Mouse (Mus musculus) right cerebral cortex, adult 18-20 months (tissue): ENCODE data around the gene Ntn4.
"Not testable (repeated sequence)": the region's sequence is repeated elsewhere in the genome, so short reads cannot be mapped to it uniquely, and the experiment has no call there.

Experiments used
- DNase-seq: peaks from one replicate; pipeline ENCODE4 v3.0.0; 2022; ENCODE audit warnings: mixed read lengths

The Ntn4 gene

GRCm38 (mm10) chr10:93685416-93685815 lies 44.9 kb downstream of the Ntn4 start:
- not testable (repeated sequence) for DNase-seq

DNA sequence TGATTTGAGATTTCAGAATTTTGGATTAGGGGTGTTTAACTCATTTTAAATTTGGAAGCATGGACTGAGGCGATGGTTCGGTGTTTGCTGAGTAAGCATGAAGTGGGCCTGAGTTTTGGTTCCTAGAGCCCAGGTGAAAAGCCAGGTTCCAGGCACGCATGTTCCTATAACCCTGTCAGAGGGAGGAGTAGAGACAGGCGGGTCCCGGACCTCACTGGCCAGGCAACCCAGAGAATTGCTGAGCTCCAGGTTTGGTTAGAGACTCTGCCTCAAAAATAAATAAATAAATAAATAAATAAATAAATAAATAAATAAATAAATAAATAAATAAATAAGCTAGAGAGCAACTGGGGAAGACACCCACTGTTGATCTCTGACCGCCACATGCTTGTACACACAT lies 46.1 kb downstream of the Ntn4 start:
- DNase-seq: no peak

DNA sequence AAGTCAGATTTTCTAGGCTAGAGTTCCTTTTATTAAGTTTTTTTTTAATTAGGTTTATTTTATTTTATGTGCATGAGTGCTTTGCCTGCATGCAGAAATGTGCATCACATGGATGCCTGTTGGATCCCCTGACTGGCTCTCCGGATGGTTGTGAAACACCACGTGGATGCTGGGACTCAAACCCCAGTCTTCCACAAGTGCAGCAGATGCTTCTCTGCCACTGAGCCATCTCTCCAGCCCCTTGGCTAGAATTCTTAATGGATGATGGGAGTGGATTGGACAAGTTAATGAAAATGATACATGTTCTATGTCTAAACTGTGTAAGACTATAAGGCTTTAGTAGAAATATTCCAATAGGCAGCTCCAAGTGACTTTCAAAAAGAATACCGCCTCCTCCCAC lies 47.3 kb downstream of the Ntn4 start:
- DNase-seq: no peak

DNA sequence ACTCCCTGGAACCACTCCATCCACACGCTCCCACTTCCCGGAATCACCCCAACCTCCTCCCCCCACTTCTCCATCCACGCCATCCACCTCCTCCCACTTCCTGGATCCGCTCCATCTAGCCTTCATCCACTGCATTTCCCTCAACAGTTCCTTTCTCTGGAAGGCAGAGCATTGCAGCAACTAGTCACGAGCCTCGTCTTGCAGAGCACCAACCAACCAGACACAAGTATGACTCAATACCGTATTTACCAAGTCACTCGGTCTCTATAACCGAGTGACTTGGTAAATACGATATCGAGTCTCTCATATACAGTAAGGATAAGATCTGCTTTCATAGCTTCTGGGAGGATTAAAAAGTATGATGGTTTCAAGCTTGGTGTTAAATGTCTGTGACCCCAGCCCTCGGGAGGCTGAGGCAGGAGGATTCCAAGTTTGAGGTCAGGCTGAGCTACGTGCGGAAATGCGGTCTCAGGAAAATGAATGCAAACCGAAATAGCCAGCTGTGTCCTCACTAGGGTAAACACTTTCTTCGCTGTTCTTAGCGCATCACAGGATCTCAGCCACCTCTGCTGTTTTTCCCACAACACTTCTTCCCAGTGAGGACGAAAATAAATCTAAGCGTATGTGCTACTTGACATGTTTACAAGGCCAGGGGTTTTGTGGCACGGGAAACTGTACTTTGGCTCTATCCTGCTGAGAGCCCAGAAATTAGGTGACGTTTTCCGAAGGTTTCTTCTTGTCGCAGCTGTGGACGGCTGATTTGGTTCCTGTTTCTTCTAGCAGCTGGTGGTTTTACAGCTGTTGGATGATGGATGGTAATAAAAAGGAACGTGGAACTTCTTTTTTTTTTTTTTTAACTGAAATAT lies 48.1 kb downstream of the Ntn4 start:
- no peak for DNase-seq

DNA sequence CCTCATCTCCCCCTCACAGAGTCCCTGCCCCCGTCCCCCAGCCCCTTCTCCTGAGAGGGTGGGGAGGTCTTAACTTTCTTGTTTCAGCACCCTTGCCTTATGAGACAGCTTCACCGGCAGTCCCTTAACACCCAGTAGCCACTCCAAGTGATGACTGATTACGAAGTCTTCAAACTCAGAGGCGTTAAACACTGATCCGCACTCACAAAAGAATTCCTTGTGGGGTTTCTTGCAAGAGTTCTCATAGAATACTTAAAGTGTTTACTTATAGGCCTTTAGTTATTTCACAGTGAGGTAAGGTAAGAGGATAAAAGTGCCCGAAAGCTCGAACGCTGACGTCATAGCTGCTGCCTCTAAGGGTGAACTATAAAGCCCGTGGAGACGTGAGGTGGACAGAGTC lies 50.9 kb downstream of the Ntn4 start:
- no peak for DNase-seq

GRCm38 (mm10) chr10:93695043-93695791 lies 54.7 kb downstream of the Ntn4 start:
- no peak for DNase-seq

- DNase-seq: no peak
Measured at GRCm38 (mm10) chr10:93696001-93696400, 55.5 kb downstream of the Ntn4 start.

DNA sequence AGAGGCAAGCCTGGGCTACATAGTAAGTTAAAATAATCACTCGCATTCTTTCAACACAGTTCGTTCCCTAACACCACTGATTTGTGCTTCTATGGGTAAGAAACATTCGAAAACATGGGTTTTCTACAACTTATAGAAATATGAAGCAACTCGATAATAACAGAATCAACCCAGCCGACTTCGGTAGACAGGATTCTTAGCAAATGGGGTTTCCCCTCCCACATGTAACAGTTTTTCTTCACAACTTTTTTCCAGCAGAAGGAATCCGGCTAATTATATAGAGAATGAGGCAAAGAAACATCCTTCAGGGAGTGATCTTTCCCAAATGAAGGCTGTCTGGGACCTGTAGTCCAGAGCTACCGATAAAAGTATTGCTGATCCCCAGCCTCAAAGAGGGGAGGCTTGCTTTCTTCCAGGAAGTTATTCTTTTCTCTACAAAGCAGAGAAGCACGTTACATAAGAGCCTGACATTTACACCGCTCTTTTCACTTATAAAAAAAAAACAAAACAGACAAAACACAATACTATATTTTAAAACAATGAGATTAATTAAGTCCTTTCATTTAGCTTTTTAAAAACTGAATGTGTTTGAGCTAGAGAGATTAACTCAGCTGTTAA lies 57.5 kb downstream of the Ntn4 start:
- DNase-seq: no peak

DNA sequence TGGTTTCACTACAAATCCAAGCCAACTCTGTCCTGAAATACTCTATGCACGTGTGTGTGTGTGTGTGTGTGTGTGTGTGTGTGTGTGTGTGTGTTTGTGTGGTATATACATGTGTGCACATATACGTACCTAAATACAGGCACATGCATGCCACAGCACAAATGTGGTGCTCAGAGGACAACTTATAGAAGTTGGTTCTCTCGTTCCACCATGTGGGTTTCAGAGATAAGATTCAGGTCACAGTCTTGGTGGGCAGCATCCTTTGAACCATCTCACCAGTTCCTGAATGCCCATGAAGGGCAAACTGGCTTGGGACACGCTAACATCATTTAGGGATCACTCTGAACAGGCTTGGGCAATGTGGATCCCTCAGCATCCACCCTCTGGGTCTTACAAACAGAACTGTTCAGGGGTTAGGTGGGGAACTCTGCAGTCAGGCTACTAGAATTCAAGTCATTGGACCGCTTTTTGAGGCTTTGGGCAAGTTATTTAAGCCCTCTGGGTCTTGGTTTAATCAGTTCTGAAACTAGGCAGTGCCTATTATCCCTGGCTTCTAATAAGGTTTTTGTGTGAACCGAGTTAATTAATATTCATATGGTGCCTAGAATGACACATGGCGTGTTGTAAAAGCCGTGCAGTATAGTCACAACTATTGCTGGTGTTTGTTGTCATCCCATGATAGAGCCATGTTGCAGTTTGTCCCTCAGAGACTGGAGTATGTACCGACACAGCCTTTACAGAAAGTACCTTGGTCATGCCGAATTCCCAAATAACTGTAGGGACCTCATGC lies 59.4 kb downstream of the Ntn4 start:
- no peak for DNase-seq

DNA sequence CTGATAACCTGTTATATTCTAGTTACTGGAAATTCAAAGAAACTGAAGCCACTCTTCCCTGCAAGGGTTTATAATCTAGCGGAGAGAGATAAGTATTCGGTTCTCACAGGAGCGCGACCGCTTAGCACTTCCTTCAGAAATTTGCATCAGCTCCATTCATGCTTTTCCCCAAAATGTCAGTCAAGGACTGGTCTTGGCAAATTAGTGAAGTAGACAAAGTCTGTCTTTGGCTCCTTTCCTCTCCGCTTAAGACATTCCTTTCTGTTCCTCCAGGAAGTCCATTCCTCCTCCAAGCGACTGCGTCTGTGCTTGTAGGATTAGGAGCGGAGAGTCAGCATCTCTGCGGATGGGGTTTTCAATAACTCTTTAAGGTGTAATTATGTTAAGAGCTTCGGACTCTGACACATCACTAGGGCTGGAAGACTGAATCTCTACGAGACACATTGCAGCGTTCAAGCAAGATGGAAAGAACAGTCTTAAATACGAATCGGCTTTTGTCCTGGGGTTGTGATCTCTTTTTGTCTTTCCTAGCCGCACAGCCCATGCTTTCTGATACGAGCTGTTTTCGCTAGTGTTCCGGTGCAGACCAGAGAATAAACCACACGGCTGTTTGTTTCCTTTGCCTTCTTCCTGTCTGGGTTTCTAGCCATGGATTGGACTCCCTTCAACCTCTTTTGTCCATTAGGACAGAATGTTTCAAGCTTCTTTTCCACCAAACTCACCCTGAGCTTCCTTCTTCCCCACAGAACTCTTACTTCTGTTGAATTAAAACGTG lies 60.3 kb downstream of the Ntn4 start:
- DNase-seq: no peak

DNA sequence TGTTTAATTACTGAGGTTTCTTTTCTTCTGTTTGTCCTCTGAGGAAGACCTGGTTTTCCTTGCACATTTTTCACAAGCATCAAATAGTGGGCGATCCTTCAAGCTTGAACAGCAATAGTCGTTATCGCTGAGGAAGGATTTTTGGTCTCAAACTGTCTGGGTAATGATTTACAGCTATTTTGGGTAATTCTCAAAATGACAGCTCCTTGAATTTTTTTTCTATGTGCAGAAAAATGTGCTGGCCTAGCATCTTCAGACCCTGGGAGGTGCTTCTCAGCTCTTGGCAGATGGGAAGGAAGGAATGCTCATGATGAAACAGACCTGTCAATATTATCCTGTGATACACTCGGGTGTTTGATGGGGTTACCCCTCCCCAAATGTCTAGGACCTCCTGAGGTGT lies 63.5 kb downstream of the Ntn4 start:
- DNase-seq: no peak

- no peak for DNase-seq
Measured at GRCm38 (mm10) chr10:93707149-93708075, 66.9 kb downstream of the Ntn4 start.

- no peak for DNase-seq
Measured at GRCm38 (mm10) chr10:93708076-93708473, 67.6 kb downstream of the Ntn4 start.

DNA sequence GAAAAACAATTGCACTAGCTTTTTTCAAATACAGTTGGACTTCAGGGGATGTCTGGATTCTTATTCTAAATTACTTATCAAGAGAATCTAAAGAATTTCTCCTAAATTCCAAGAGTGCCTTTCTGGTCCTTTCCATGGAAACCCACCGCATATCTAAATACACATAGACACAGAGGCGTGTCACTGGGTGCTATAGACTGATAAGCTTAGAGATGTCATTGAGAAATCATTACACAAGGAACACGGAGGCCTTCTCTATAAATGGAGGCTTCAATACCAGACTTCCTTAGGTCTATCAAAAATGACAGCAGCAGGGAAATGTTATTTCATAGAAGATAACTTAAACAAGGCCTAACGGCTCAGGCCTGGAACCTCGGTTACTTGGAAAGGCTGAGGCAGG lies 68.0 kb downstream of the Ntn4 start:
- no peak for DNase-seq

DNA sequence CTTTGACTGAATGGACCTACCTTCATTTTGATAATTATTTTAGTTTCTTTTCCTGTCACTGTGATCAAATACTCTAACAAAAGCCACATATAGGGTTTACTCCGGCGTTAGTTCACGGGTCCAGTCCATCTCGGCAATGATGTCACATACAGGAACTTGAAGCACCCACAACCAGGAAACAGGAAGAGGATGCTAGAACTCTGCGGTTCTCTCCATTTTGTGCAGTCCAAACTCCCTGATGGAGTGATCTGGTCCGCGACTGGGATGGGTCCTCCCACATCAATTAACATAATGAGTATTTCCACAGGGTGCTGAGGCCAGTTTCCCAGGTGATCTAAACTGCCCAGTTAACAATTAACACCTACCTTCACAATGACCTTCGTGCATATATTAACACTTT lies 69.1 kb downstream of the Ntn4 start:
- no peak for DNase-seq

DNA sequence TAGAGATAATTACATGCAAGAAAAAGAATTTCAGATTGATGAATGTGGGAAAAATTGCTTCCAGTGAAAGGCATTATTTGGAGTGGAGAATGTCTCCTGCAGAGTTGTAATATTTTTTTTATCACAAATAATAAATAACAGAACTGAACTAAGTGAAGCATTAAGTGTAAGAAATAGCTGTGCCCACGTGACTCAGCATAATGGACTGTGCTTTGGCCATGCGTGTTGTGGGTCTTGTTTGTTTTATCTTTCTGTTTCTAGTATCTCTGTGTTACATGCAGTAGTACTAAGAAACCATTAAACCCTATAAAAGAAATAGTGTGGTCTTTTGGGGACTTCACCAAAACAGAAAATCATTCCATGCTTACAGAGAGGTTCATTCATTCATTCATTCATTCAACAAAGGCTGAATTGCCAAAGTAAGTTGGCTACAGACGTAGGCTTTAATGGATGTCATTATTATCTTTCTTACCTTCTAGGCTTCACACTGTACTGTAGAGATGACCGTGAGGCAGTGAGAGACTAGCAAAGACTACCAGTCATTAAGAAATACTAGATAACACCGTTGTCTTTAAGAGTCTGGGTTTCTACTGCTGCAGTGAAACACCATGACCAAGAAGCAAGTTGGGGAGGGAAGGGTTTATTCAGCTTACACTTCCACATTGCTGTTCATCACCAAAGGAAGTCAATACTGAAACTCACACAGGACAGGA lies 81.3 kb downstream of the Ntn4 start:
- no peak for DNase-seq

- no peak for DNase-seq
Measured at GRCm38 (mm10) chr10:93723942-93724542, 83.6 kb downstream of the Ntn4 start.

DNA sequence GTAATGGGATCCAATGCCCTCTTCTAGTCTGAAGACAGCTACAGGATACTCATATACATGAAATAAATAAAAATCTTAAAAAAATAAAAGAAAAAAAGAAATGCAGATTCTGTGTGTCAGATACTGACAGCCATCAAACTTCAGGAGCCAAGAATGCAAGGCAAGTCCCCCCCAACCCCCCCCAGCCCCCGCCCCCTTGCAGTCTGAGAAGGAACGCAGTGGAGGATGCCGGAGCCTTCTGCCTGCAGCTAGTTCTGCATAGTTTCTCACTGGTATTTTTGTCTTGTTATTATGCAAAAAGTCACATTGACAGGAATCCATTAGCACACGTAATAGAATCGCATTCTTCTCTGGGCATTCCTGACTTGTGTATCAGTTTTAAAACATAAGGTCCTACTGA lies 87.7 kb downstream of the Ntn4 start:
- DNase-seq: no peak

GRCm38 (mm10) chr10:93730514-93730913 lies 90.0 kb downstream of the Ntn4 start:
- DNase-seq: no peak

- DNase-seq: no peak
Measured at GRCm38 (mm10) chr10:93731248-93731691, 90.8 kb downstream of the Ntn4 start.
